ENCODE assay signal across 22 mouse cellular contexts in the genomic region with DNA sequence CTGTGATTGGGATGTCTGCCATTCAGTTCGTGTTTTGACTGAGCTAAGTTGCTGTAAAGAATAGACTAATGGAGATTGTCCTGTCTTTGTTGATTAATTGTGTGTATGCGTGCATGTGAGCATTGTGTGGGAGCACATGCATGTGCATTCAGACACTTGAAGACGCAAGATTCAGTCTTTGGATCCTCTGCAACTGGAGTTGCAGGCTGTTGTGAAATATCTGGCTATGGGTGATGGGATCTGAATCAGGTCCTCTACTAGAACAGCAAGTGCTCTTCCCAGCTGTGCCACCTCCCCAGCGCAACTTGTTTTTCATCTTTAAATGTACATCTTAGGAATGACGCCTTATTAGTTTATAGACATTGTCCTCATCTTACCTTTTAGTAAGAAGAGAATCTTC.
"Had no signal": no experiment of that assay in that cellular context is flagged by ENCODE, and none has a peak within 500 bp of the region (broad histone marks: within the 10 kb centered on the region; RNA-seq: fewer than 3 reads in every experiment).

No protein-coding gene starts in this region.

- ATAC-seq: hindbrain, embryonic 16.5 days; hindbrain, postnatal 0 days; inflammation-experienced regulatory T-cells, adult 6 months; intestine, embryonic 15.5 days; intestine, embryonic 16.5 days; intestine, postnatal 0 days had no signal

- DNase-seq: heart, postnatal 10 days; heart, postnatal 14 days; heart, postnatal 36 days; heart, postnatal 4 days; kidney, adult 11 months; kidney, adult 18-20 months; kidney, adult 2 months; kidney, adult 8-10 months; kidney, adult 9 months; kidney, postnatal 10 days; kidney, postnatal 14 days; kidney, postnatal 25 days; kidney, postnatal 36 days; kidney, postnatal 4 days; layer of hippocampus, adult 9-11 months; layer of hippocampus, postnatal 36 days had no signal
